Mouse (Mus musculus) forebrain, embryonic 15.5 days (tissue): ENCODE measurements around the gene P4hb. TPM values are rescaled to one million over a fixed set of nuclear protein-coding genes. Genes with fewer than 3 reads are reported as not detected.
A peak's percentile ranks its signal among the peaks of the same experiment; 100 is the strongest.

Source experiments
- ATAC-seq: fragments of 200-750 bp; cut with Nextera tagmentation; replicated peaks from 2 replicates; pipeline ENCODE4 v1.8.0; 2017; ENCODE audit warnings: mild to moderate bottlenecking, moderate TSS enrichment, moderate library complexity
- H3K27ac ChIP-seq: fragments of 300-500 bp; sonication (generic); replicated peaks from 2 replicates; pipeline ENCODE4 v1.5.1; 2015; ENCODE audit warnings: mild to moderate bottlenecking, inconsistent platforms
- H3K27me3 ChIP-seq: fragments of 300-500 bp; sonication (generic); 2 replicates; pipeline ENCODE4 v1.6.1; 2015; ENCODE audit warnings: inconsistent platforms
- H3K36me3 ChIP-seq: fragments of 300-500 bp; sonication (generic); 2 replicates; pipeline ENCODE4 v1.6.1; 2015; ENCODE audit warnings: mild to moderate bottlenecking, inconsistent platforms
- H3K4me1 ChIP-seq: fragments of 300-500 bp; sonication (generic); 2 replicates; pipeline ENCODE4 v1.6.1; 2015; ENCODE audit warnings: inconsistent platforms
- H3K4me2 ChIP-seq: fragments of 300-500 bp; sonication (generic); replicated peaks from 2 replicates; pipeline ENCODE4 v1.6.1; 2015; ENCODE audit warnings: mild to moderate bottlenecking, inconsistent platforms
- H3K4me3 ChIP-seq: fragments of 300-500 bp; sonication (generic); 2 replicates; pipeline ENCODE4 v1.5.1; 2015; ENCODE audit warnings: mild to moderate bottlenecking, inconsistent platforms
- H3K9ac ChIP-seq: fragments of 300-500 bp; sonication (generic); replicated peaks from 2 replicates; pipeline ENCODE4 v1.6.1; 2015; ENCODE audit warnings: mild to moderate bottlenecking, inconsistent platforms
- H3K9me3 ChIP-seq: fragments of 300-500 bp; sonication (generic); 2 replicates; pipeline ENCODE4 v1.6.1; 2016; ENCODE audit warnings: inconsistent platforms
- WGBS: fragments of 180-500 bp; shearing (Covaris S2); methylation state at CpG from one replicate; pipeline ENCODE4 v1.1.7; 2015; ENCODE audit warnings: mixed read lengths; 5-methylcytosine and 5-hydroxymethylcytosine counted together
- polyA plus RNA-seq: library from polyadenylated mRNA; unstranded; fragments of >200 nt; fragmentation: Nextera tagmentation; extraction: Ambion mirVana; gene quantifications from 2 replicates; pipeline ENCODE4 v1.2.1, GENCODE M21; 2015

Gene P4hb
- polyA plus RNA-seq, 1 experiment from 2014 or later, result 239 TPM

DNA sequence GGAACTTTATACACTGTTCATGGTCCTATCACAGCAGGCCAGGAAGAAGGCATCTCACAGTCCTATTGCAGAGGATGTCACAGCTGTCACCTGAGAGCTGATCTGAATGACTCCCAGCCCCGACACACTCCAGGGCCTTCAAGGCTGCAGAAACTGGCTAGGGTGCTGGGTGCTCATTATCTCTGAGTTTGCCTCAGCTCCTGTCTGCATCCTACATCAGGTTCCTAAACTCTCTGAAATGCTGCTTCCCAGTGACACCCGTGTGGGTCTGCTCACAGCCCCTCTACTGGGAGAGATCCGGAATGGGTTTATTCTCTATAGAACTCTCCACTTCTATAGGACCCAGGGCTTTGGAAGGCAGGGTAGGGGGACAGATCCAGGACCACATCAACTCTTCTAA, 24.8 kb downstream of the P4hb start:
- peaks cover 17% of the 10 kb centered on the region for H3K36me3 ChIP-seq
- H3K4me3 ChIP-seq, result peak overlapping the region; percentile 84; the same call in 1 of the 2 replicates
- H3K9me3 ChIP-seq, result no peaks in the 10 kb centered on the region
- peaks cover 26% of the 10 kb centered on the region for H3K4me1 ChIP-seq
- 89% methylated on average over 3 of the region's 3 CpGs for WGBS
- ATAC-seq, result no peak
- H3K4me2 ChIP-seq, result peak overlapping the region; percentile 83
- H3K27me3 ChIP-seq, result no peaks in the 10 kb centered on the region
- H3K9ac ChIP-seq, result 0 out of 2 replicates have a peak overlapping the region, but pooled peaks have one; percentile 86
- H3K27ac ChIP-seq, result no peak overlapping the region

DNA sequence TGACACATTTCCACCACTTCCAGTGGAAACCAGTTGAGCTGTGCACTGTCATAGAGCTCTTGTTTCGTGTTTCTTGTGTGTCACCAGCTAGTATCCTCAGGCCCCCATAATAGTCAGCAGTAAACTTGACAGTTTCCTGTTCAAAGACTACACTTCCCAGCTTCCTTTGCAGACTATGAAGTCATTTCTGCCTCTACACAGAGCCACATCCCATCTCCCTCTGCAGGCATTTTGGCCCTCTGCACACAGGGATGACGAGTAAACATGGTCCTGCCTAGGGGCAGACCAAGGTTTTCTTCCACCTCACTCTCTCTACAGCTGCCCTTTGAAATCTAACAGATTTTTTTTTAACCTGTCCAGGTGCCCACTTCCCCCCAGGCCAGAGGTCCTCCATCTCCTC, 25.6 kb downstream of the P4hb start:
- H3K27me3 ChIP-seq, result no peaks in the 10 kb centered on the region
- no peak overlapping the region for H3K4me2 ChIP-seq
- H3K9me3 ChIP-seq, result no peaks in the 10 kb centered on the region
- H3K4me3 ChIP-seq, result no peak overlapping the region
- H3K9ac ChIP-seq, result no peak overlapping the region
- no peak overlapping the region for H3K27ac ChIP-seq
- no peak for ATAC-seq
- peaks cover 25% of the 10 kb centered on the region for H3K36me3 ChIP-seq
- peaks cover 26% of the 10 kb centered on the region for H3K4me1 ChIP-seq
- WGBS, result 62% methylated on average over 2 of the region's 2 CpGs

DNA sequence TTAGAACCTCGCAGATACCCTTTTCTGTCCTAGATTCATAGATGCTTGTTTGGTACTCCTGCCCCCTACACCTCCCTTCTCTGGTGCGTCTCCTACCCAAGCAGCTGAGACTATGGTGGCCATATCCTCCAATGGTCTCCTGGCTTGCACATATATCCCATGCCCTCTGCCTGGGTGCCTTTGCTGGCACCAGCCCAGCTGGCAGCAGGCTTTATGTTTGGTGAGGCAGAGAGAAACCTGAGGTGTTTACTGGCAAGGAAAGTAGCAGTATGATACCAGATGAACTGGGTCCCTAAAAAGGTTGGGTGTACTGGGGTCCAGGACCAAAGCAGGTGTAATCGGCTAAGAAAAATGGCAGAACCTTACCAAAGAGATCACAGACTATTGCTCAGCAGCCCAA, 27.1 kb downstream of the P4hb start:
- no peak overlapping the region for H3K27ac ChIP-seq
- WGBS, result 89% methylated on average over 3 of the region's 3 CpGs
- no peaks in the 10 kb centered on the region for H3K9me3 ChIP-seq
- no peak overlapping the region for H3K9ac ChIP-seq
- H3K4me2 ChIP-seq, result no peak overlapping the region
- H3K4me1 ChIP-seq, result peaks cover 26% of the 10 kb centered on the region
- peaks cover 31% of the 10 kb centered on the region for H3K36me3 ChIP-seq
- H3K27me3 ChIP-seq, result no peaks in the 10 kb centered on the region
- H3K4me3 ChIP-seq, result no peak overlapping the region
- no peak for ATAC-seq

DNA sequence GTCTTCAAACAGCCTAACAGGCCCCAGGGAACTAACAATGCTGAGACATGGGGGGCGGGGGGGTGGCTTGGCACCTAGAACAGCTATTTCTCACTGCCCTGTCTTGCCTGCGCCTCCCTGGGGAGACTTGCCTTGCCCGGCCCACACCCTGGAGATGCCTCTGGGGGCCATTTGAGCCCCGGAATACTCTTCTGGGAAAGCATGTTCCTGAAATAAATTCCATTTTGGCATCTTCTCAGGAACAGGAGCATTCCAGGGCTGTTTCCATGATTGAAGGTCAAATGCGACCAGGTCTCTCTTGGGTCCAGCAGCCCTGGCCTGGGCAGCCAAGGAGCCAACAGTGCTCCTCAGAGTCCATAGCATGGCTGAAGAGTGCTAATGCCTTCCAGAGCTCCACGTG, 30.7 kb downstream of the P4hb start:
- no peaks in the 10 kb centered on the region for H3K27me3 ChIP-seq
- no peak overlapping the region for H3K27ac ChIP-seq
- peaks cover 31% of the 10 kb centered on the region for H3K36me3 ChIP-seq
- 86% methylated on average over 6 of the region's 6 CpGs for WGBS
- no peak overlapping the region for H3K4me2 ChIP-seq
- no peak overlapping the region for H3K9ac ChIP-seq
- no peak overlapping the region for H3K4me3 ChIP-seq
- ATAC-seq, result no peak
- peaks cover 7% of the 10 kb centered on the region; the same call in 1 of the 2 replicates for H3K4me1 ChIP-seq
- H3K9me3 ChIP-seq, result no peaks in the 10 kb centered on the region

DNA sequence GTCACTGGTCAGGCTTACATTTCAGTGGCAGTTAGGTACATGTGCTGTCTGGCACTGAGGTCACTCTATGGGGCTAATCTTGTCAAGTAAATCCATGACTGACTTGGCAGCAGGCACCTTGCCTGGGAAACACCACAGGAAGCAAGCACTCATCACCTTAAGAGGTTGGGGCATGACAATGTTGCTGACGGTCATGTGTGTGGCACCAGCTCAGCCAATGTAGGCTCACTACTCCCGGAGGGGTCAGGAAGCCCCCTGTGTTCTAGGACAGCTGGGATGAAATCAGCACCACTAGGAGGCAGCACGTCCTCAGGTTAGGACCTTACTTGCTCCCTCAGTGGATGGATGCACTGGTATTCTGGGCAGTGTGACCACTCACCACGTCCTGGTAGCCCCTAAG, 31.1 kb downstream of the P4hb start:
- ATAC-seq, result no peak
- Histone ChIP-seq H3K36me3 (peaks cover 31% of the 10 kb centered on the region), H3K4me3 (no peak overlapping the region), H3K27ac (no peak overlapping the region), H3K4me1 (peaks cover 4% of the 10 kb centered on the region; the same call in 1 of the 2 replicates), H3K9ac (no peak overlapping the region), H3K4me2 (no peak overlapping the region), H3K27me3 (no peaks in the 10 kb centered on the region), H3K9me3 (no peaks in the 10 kb centered on the region)
- 32% methylated on average over 4 of the region's 4 CpGs for WGBS

DNA sequence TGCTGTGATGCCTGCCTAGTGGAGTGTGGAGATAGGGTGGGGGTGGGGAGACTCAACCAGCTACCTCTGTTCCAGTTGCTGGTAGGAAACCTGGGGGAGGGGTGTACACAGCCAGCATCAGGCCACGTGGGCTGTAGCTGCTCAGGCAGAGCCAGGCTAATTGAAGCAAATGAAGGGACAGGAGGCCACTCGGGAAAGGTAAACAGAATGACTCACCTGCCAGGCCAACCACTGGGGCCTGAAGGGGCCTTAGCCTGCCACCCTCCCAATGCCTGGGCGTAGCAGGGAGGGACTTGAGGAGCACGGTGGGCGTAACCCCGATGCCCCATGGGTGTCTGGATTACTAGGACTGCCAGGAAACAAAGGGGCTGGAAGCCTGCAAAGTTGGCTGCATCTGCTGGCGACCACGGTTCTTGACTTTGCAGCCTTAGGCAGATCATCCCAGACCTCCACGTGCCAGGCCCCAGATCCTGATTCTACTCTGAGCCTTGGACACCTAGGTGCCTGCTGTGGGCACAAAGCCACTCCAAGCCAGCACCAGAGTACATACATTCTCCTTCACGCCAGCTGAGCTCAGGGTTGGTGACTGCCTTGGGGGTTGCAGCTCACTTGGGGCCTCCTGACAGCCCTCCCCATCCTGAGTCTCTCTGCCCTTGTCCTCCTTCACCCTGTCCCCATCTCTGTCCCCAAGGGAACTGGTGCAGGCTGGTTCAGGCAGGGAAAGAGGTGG, 33.6 kb downstream of the P4hb start:
- ATAC-seq, result no peak
- Histone ChIP-seq H3K4me2 (no peak overlapping the region), H3K4me1 (peaks cover 4% of the 10 kb centered on the region; the same call in 1 of the 2 replicates), H3K4me3 (no peak overlapping the region), H3K27ac (0 out of 2 replicates have a peak overlapping the region, but pooled peaks have one; percentile 12), H3K9ac (no peak overlapping the region), H3K9me3 (no peaks in the 10 kb centered on the region), H3K27me3 (no peaks in the 10 kb centered on the region), H3K36me3 (peaks cover 21% of the 10 kb centered on the region)
- 18% methylated on average over 10 of the region's 10 CpGs for WGBS

DNA sequence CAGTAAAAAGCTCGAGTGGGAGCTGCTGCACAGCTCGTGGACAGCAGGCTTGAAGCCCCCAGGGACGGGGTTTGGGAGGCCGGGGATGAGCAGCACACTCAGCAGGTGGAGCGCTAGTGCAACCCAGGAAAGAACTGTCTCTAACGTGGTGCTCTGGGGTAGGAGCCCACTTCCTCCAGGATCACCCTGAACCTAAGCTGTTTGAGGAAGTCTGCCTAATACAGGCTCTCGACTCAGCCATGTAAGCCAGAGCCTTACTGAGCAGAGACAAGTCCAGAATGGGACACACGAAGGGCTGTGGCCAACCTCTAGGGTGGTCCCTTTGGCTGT, 34.1 kb downstream of the P4hb start:
- WGBS, result 54% methylated on average over 8 of the region's 8 CpGs
- no peaks in the 10 kb centered on the region for H3K27me3 ChIP-seq
- no peak overlapping the region for H3K4me3 ChIP-seq
- no peak for ATAC-seq
- no peaks in the 10 kb centered on the region for H3K9me3 ChIP-seq
- H3K4me2 ChIP-seq, result no peak overlapping the region
- peak overlapping the region; percentile 36 for H3K27ac ChIP-seq
- H3K4me1 ChIP-seq, result peaks cover 4% of the 10 kb centered on the region; the same call in 1 of the 2 replicates
- no peak overlapping the region for H3K9ac ChIP-seq
- H3K36me3 ChIP-seq, result peaks cover 17% of the 10 kb centered on the region

DNA sequence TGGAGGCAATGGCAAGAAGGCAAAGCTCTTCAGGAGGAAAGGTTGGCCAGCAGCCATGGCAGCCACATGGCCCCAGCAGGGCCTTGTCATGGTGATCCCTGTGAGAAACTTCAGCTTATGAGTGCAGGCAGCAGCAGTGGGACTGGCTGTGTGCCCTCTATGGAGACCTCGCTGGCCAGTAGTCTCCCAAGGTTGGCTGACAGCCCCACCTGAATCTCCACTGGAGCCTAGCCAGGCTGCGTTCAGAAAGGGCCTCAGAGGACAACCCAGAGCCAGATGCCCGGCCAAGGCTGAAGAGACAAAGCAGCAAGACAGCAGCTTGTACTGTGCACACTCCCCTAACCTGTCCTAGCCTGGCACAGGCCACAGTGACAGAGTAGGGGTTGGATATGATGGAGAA, 34.6 kb downstream of the P4hb start:
- Histone ChIP-seq H3K4me1 (peaks cover 4% of the 10 kb centered on the region; the same call in 1 of the 2 replicates), H3K9ac (no peak overlapping the region), H3K27me3 (no peaks in the 10 kb centered on the region), H3K4me2 (no peak overlapping the region), H3K36me3 (peaks cover 16% of the 10 kb centered on the region), H3K27ac (peak overlapping the region; percentile 36), H3K4me3 (no peak overlapping the region), H3K9me3 (no peaks in the 10 kb centered on the region)
- 61% methylated on average over 3 of the region's 3 CpGs for WGBS
- no peak; the same call in 1 of the 2 replicates for ATAC-seq

DNA sequence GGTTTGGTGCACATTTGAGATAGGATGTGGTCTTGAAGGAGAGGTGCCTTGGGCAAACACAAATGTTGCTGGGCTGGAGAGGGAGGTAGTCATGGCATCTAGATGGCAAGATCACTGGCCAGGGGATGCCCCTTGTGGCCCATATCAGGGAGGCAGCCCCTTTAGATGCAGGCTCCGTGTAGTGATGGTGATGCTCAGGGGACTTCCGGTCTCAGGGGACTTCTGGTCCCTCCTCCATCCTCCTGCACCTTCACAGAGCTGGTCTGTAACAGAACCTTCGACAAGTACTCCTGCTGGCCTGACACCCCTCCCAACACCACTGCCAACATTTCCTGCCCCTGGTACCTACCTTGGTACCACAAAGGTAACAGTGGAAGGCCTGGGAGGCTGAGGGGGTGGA, 37.2 kb downstream of the P4hb start:
- H3K27ac ChIP-seq, result no peak overlapping the region
- H3K9ac ChIP-seq, result no peak overlapping the region
- H3K36me3 ChIP-seq, result no peaks in the 10 kb centered on the region
- no peaks in the 10 kb centered on the region for H3K9me3 ChIP-seq
- WGBS, result 73% methylated on average over 3 of the region's 3 CpGs
- H3K27me3 ChIP-seq, result peaks cover 24% of the 10 kb centered on the region
- H3K4me3 ChIP-seq, result no peak overlapping the region
- no peak overlapping the region for H3K4me2 ChIP-seq
- peaks cover 8% of the 10 kb centered on the region for H3K4me1 ChIP-seq
- ATAC-seq, result no peak

DNA sequence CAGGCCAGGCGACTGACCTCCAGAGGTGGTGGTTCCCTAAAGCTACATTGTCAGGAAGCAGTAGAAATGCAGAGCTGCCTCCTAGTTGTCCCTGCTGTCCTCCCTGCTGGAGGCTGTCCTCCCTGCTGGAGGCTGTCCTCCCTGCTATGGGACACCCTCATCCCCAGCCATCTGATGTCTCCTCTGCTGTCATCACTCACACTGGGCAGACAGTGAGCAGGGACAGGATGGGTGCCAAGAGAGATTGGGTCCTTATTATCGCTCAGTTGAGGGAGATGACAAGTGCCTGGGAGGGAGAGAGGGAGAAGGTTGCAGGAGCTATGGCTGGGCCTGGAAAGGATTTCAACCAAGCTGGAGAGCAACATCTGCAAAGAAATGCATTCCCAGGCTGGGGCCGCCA, 37.9 kb downstream of the P4hb start:
- no peak overlapping the region; the same call in 1 of the 2 replicates for H3K9ac ChIP-seq
- H3K4me3 ChIP-seq, result no peak overlapping the region
- peaks cover 14% of the 10 kb centered on the region for H3K4me1 ChIP-seq
- no peaks in the 10 kb centered on the region for H3K9me3 ChIP-seq
- H3K36me3 ChIP-seq, result no peaks in the 10 kb centered on the region
- no peak overlapping the region for H3K27ac ChIP-seq
- ATAC-seq, result no peak
- H3K27me3 ChIP-seq, result peaks cover 30% of the 10 kb centered on the region
- WGBS, result 83% methylated on average over 3 of the region's 3 CpGs
- H3K4me2 ChIP-seq, result no peak overlapping the region

DNA sequence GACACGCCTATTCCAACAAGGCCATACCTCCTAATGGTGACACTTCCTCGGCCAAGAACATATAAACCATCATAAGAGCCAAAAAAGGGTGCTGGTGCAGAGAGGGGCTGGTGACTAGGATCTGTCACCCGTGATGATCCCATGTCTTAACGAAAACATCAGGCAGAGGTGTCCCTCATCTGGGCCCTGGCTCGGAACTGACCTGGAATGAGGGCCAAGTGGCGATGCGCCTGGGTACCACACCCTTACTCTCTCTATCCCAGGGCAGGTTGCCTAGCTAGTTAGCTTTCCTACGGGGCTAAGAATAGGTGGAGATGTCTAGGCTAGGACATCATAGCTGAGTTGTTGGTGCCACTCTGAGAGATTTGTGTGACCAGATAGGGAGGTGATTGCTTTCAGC, 39.0 kb downstream of the P4hb start:
- Histone ChIP-seq H3K9ac (no peak overlapping the region), H3K4me2 (no peak overlapping the region), H3K4me3 (no peak overlapping the region), H3K27ac (no peak overlapping the region), H3K9me3 (no peaks in the 10 kb centered on the region), H3K36me3 (no peaks in the 10 kb centered on the region), H3K4me1 (peaks cover 11% of the 10 kb centered on the region), H3K27me3 (peaks cover 41% of the 10 kb centered on the region)
- WGBS, result 82% methylated on average over 8 of the region's 8 CpGs
- no peak for ATAC-seq

DNA sequence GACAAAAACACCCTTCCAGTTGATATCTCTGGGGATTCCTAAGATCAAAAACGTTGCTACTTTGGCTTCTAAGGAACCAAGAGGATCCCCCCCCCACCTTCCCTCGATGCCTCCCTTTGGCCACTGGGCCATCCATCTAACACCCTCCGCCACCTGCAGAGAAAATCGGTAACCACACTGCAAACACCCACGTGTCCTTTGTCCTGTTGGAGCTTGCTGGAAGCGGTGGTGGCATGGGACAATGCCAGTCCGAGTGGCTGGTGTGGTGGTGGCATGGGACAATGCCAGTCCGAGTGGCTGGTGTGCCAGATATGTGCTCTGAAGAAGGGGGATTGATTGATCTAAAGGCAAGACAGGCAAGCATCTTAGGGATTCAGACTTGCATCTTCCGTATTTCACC, 41.4 kb downstream of the P4hb start:
- H3K4me1 ChIP-seq, result peaks cover 11% of the 10 kb centered on the region
- no peak overlapping the region for H3K4me3 ChIP-seq
- peaks cover 57% of the 10 kb centered on the region for H3K27me3 ChIP-seq
- H3K9me3 ChIP-seq, result no peaks in the 10 kb centered on the region
- 37% methylated on average over 9 of the region's 9 CpGs for WGBS
- H3K4me2 ChIP-seq, result no peak overlapping the region
- H3K9ac ChIP-seq, result no peak overlapping the region
- H3K27ac ChIP-seq, result no peak overlapping the region
- no peak for ATAC-seq
- no peaks in the 10 kb centered on the region for H3K36me3 ChIP-seq
